Mouse (Mus musculus) hindbrain, embryonic 11.5 days (tissue): ENCODE data around the gene Eif2ak1. TPM values are rescaled to one million over a fixed set of nuclear protein-coding genes. Genes with fewer than 3 reads are reported as not detected.

ENCODE experiments used
- ATAC-seq: fragments of 200-750 bp; cut with Nextera tagmentation; 2 replicates; pipeline ENCODE4 v1.8.0; 2017; ENCODE audit warnings: mild to moderate bottlenecking, moderate TSS enrichment, moderate library complexity; ENCODE audit not compliant: low FRiP score
- DNase-seq: peaks from one replicate; pipeline ENCODE4 v3.0.0-alpha.2; 2015; ENCODE audit warnings: low spot score
- H3K27ac ChIP-seq: fragments of 300-500 bp; sonication (generic); 2 replicates; pipeline ENCODE4 v1.5.1; 2014; ENCODE audit warnings: mild to moderate bottlenecking, low read depth, low read length
- H3K27me3 ChIP-seq: fragments of 300-500 bp; sonication (generic); 2 replicates; pipeline ENCODE4 v1.6.1; 2014; ENCODE audit warnings: mild to moderate bottlenecking, low read length, moderate library complexity, mixed read lengths; ENCODE audit not compliant: control insufficient read depth, insufficient read depth
- H3K36me3 ChIP-seq: fragments of 300-500 bp; sonication (generic); 2 replicates; pipeline ENCODE4 v1.6.1; 2014; ENCODE audit warnings: mild to moderate bottlenecking, low read length, moderate library complexity, mixed read lengths; ENCODE audit not compliant: control insufficient read depth, insufficient read depth
- H3K4me1 ChIP-seq: fragments of 300-500 bp; sonication (generic); replicated peaks from 2 replicates; pipeline ENCODE4 v1.6.1; 2014; ENCODE audit warnings: low read length, mixed read lengths; ENCODE audit not compliant: control insufficient read depth, insufficient read depth
- H3K4me2 ChIP-seq: fragments of 300-500 bp; sonication (generic); replicated peaks from 2 replicates; pipeline ENCODE4 v1.6.1; 2014; ENCODE audit warnings: mild to moderate bottlenecking, low read depth, low read length
- H3K4me3 ChIP-seq: fragments of 300-500 bp; sonication (generic); 2 replicates; pipeline ENCODE4 v1.5.1; 2014; ENCODE audit warnings: low read depth, low read length
- H3K9ac ChIP-seq: fragments of 300-500 bp; sonication (generic); 2 replicates; pipeline ENCODE4 v1.6.1; 2014; ENCODE audit warnings: low read depth, low read length
- H3K9me3 ChIP-seq: fragments of 300-500 bp; sonication (generic); 2 replicates; pipeline ENCODE4 v1.6.1; 2016; ENCODE audit warnings: low read length; ENCODE audit not compliant: control insufficient read depth
- WGBS: fragments of 180-500 bp; shearing (Covaris S2); extraction: QIAGEN DNeasy Blood & Tissue Kit; methylation state at CpG from one replicate; pipeline ENCODE4 v1.1.7; 2014; 5-methylcytosine and 5-hydroxymethylcytosine counted together
- polyA plus RNA-seq: library from polyadenylated mRNA; unstranded; fragments of >200 nt; fragmentation: Nextera tagmentation; extraction: Ambion mirVana; gene quantifications from 2 replicates; pipeline ENCODE4 v1.2.1, GENCODE M21; 2014

The Eif2ak1 gene
- polyA plus RNA-seq, 1 experiment from 2014 or later = 55.2 TPM

DNA sequence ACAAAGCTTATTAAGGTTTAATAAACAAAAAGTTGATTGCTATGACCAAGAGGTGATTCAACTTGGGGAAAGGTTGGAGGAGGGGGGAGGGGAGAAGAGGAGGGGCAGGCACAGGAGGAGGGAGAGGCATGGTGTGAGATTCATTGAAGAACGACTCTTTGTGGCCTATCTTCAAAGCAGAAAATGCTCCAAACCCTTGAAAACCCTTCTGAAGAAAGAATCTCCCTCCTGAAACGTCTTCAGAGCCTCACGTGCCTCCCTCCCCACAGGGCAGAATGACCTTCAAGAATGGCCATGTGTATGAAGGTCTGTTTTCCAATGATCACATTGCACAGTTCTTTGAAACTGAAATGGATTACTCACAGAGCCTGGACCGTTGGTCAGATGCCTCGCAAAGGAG is 132.4 kb downstream of the Eif2ak1 start:
- Histone ChIP-seq H3K27ac (no peak overlapping the region), H3K4me1 (no peaks in the 10 kb centered on the region), H3K9me3 (no peaks in the 10 kb centered on the region), H3K27me3 (no peaks in the 10 kb centered on the region), H3K4me3 (no peak overlapping the region), H3K9ac (no peak overlapping the region), H3K4me2 (no peak overlapping the region), H3K36me3 (no peaks in the 10 kb centered on the region)
- DNase-seq (no peak), ATAC-seq (no peak)
- WGBS = 38% methylated on average over 5 of the region's 5 CpGs

Other genes with a start within 250 kb of the Eif2ak1 start
- 30.3 and 33.4 TPM in 2 replicates for gene Cyth3, start 195.3 kb upstream of the Eif2ak1 start, polyA plus RNA-seq
- gene Usp42, start 85.5 kb upstream of the Eif2ak1 start, polyA plus RNA-seq = 29.6 and 30.9 TPM in 2 replicates
- 0.38 and 0.40 TPM in 2 replicates for gene Ankrd61, start 79.9 kb downstream of the Eif2ak1 start, polyA plus RNA-seq
- gene Aimp2, start 92.1 kb downstream of the Eif2ak1 start, polyA plus RNA-seq = 103 and 109 TPM in 2 replicates
- gene Pms2, start 92.2 kb downstream of the Eif2ak1 start, polyA plus RNA-seq = 29.5 and 31.6 TPM in 2 replicates
- gene Gm42421, start 110.4 kb downstream of the Eif2ak1 start, polyA plus RNA-seq = 0.79 and 2.3 TPM in 2 replicates
- gene Rsph10b, start 115.2 kb downstream of the Eif2ak1 start, polyA plus RNA-seq = 1.0 and 2.9 TPM in 2 replicates
- 118 and 121 TPM in 2 replicates for gene Ccz1, start 197.1 kb downstream of the Eif2ak1 start, polyA plus RNA-seq
- gene Ocm, start 208.9 kb downstream of the Eif2ak1 start, polyA plus RNA-seq = 0.46 TPM in 1 of 2 replicates, not detected in the other